ENCODE assay signal across 9 mouse cellular contexts in the genomic region with DNA sequence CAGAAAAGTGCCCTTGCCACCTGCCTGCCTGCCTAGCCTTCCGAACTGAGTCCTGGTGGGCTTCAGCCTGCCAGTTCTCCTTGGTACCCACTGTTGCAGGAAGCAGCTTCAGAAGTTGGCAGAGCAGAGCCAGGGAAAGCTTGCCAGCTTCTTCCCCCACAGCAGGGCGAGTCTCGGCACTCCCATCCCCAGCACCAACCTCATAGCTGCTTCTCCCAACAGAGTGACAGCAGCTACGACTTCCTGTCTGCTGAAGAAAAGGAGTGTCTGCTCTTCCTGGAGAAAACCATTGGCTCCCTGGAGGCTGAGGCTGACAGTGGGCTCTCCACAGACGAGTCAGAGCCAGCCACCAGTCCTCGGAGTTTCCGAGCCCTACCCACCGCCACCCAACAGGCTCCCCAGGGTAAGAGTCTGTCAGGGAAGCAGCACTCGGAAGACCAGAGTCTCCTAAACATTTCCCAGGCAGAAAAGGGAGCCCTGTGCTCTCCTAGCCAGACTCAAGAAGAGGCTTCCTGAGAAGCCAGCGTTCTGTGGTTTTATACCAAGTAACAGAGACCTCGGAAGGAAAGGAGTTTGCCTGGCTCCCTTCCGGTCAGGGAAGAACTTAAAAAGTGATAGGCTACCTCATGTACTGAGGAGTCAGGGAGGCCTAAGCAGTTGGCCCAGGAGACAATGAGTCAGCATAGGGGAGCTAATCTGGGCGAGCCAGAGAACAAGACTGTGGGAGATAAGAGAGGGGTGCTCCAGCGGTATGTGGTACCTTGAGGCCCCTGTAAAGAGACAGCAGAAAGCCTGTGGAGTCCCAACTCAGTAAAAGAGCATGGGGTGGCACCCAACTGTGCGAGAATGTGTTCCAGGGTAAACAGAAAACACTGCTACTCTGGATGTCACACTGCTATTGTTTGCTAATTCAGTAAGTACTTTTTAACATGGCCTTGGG. TPM values are rescaled to one million over a fixed set of nuclear protein-coding genes. Genes with fewer than 3 reads are reported as not detected.
A peak's percentile ranks its signal among the peaks of the same experiment; 100 is the strongest.
DNase-seq lines count a peak whose midpoint lies in the region; ATAC-seq and TF ChIP-seq lines count a peak whose summit lies in the region.
"Had no signal": no experiment of that assay in that cellular context is flagged by ENCODE, and none has a peak within 500 bp of the region (broad histone marks: within the 10 kb centered on the region; RNA-seq: fewer than 3 reads in every experiment).

No protein-coding gene starts in this region.

- 0 out of 2 replicates have a peak, but pooled peaks have one; percentile 49 for ATAC-seq in heart, embryonic 16.5 days (replicated peaks; ENCODE audit: extremely low read depth, insufficient read depth, low FRiP score)

- WGBS in lung, adult 2 months: 24% methylated on average over 15 of the region's 15 CpGs
- WGBS in heart, embryonic 16.5 days: 39% methylated on average over 15 of the region's 15 CpGs

- no peaks in the 10 kb centered on the region for H3K36me3 ChIP-seq in heart, embryonic 16.5 days (ENCODE audit: control insufficient read depth, insufficient read depth)

- no peak for TF ChIP-seq CTCF in lung, adult 2 months (IDR thresholded peaks at IDR 0.05; ENCODE audit: insufficient read depth, low read length)

- DNase-seq in lung, adult 2 months: no peak
- DNase-seq in lung, postnatal 14 days: no peak
- DNase-seq in c-Kit-positive CD71-positive TER-119-negative erythroid progenitor cells, embryonic 14.5 days (ENCODE audit: low read depth): peak; percentile 96
- peak; percentile 91 for DNase-seq in liver
- DNase-seq in right cerebral cortex, postnatal 4 days: peak; percentile 19
- DNase-seq in kidney, postnatal 14 days: no peak
- DNase-seq in testis, postnatal 10 days (ENCODE audit: low spot score): no peak

- no peak overlapping the region for H3K9ac ChIP-seq in heart, embryonic 16.5 days (ENCODE audit: low read length)

- no peaks in the 10 kb centered on the region for H3K9me3 ChIP-seq in heart, embryonic 16.5 days (replicated peaks; ENCODE audit: control insufficient read depth, low read length)

- H3K4me3 ChIP-seq in lung, adult 2 months (replicated peaks; ENCODE audit: extremely low read depth, low read depth, low read length): no peak overlapping the region
- H3K4me3 ChIP-seq in heart, embryonic 16.5 days (ENCODE audit: low read length): no peak overlapping the region

- H3K4me2 ChIP-seq in heart, embryonic 16.5 days (ENCODE audit: low read depth, low read length): peak overlapping the region; percentile 27; the same call in 1 of the 2 replicates

- H3K27me3 ChIP-seq in heart, embryonic 16.5 days (ENCODE audit: control insufficient read depth, insufficient read depth, low read length): no peaks in the 10 kb centered on the region

- TF ChIP-seq POLR2A in lung, adult 2 months (IDR thresholded peaks at IDR 0.05; ENCODE audit: borderline replicate concordance, extremely low read depth, low read depth, low read length): peak; percentile 41; the same call in 1 of the 2 replicates

- peaks cover 8% of the 10 kb centered on the region for H3K4me1 ChIP-seq in lung, adult 2 months (ENCODE audit: control insufficient read depth, insufficient read depth, low read length)
- peaks cover 14% of the 10 kb centered on the region for H3K4me1 ChIP-seq in heart, embryonic 16.5 days (ENCODE audit: control insufficient read depth, insufficient read depth, low read length)

- no peak overlapping the region for H3K27ac ChIP-seq in heart, embryonic 16.5 days (ENCODE audit: low read length)

RNA-seq across cellular contexts. Expression of a gene that starts 9.3 kb away (rescaled TPM):
- 25.6 and 35.4 TPM in 2 replicates for polyA plus RNA-seq in lung, adult 2 months (2012; rRNA removed)
- 0.91 and 2.2 TPM in 2 replicates for polyA plus RNA-seq in heart, embryonic 16.5 days (2015; fragmentation: Nextera tagmentation; extraction: Ambion mirVana)

RNA-seq across cellular contexts. Expression of a gene that starts 12.0 kb away (rescaled TPM):
- 16.7 and 23.7 TPM in 2 replicates for polyA plus RNA-seq in lung, adult 2 months (2012; rRNA removed)
- 7.4 and 7.8 TPM in 2 replicates for polyA plus RNA-seq in heart, embryonic 16.5 days (2015; fragmentation: Nextera tagmentation; extraction: Ambion mirVana)

RNA-seq across cellular contexts. Expression of a gene that starts 23.9 kb away (rescaled TPM):
- polyA plus RNA-seq in lung, adult 2 months (2012; rRNA removed): 2.2 and 3.1 TPM in 2 replicates
- 8.7 and 9.1 TPM in 2 replicates for polyA plus RNA-seq in heart, embryonic 16.5 days (2015; fragmentation: Nextera tagmentation; extraction: Ambion mirVana)

RNA-seq across cellular contexts. Expression of a gene that starts 25.5 kb away (rescaled TPM):
- 0.10 TPM in 1 of 2 replicates, not detected in the other for polyA plus RNA-seq in lung, adult 2 months (2012; rRNA removed)
- polyA plus RNA-seq in heart, embryonic 16.5 days (2015; fragmentation: Nextera tagmentation; extraction: Ambion mirVana): not detected in 2 replicates
- polyA plus RNA-seq: cerebellum, adult 2 months had no signal

RNA-seq across cellular contexts. Expression of a gene that starts 59.7 kb away (rescaled TPM):
- 0.71 and 1.3 TPM in 2 replicates for polyA plus RNA-seq in lung, adult 2 months (2012; rRNA removed)
- polyA plus RNA-seq in heart, embryonic 16.5 days (2015; fragmentation: Nextera tagmentation; extraction: Ambion mirVana): 0.21 TPM in 1 of 2 replicates, not detected in the other

Comparison
In these comparisons a context has a peak if more than half of its experiments do, and no peak if none do; other contexts are left out.
1. DNase-seq: peak in c-Kit-positive CD71-positive TER-119-negative erythroid progenitor cells, embryonic 14.5 days (single experiment), liver (single experiment) and right cerebral cortex, postnatal 4 days (single experiment); none in lung, adult 2 months (single experiment), lung, postnatal 14 days (single experiment), kidney, postnatal 14 days (single experiment) and testis, postnatal 10 days (single experiment).